Mouse (Mus musculus) spleen, postnatal 14 days (tissue): ENCODE results near the gene Auts2.

Experiments
- DNase-seq, 2 experiments: peaks; one replicate each; pipeline ENCODE4 v3.0.0; 2021 to 2022; ENCODE audit warnings: low spot score in 2 of 2

The Auts2 gene

DNA sequence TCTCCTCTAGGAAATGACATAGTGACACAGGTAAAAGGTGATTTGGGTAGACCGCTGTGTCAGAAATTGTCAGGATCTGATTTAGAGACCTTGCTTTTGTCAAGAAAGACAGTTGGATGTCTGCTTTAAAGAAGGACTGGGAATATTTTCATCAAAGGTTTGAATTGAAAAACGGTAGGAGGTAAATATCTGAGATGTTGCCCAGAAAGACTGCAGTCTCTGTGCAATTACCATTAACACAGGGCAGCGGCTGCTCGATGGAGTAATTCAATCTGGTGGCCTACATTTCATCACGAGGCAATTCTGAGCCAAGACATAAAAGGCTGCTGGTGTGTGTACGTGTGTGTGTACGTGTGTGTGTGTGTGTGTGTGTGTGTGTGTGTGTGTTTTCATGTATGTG lies 529.8 kb downstream of the Auts2 start:
- no peak for DNase-seq

DNA sequence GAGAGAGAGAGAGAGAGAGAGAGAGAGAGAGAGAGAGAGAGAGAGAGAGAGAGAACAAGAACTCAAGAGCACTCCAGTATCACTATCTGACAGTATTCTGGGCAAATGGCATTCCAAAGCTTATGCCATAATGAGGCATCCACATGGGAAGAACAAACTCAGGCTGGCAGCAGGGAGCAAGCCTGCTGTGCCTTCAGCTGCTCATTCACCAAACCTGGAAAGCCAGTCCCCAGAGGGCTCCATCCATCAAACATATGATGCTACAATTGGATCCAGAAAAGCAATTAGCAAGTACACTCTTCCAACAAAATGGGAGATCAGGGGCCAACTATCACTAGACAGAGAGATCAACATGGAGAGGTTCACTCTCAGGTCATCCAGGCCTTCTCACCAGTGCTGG lies 531.3 kb downstream of the Auts2 start:
- DNase-seq: no peak

DNA sequence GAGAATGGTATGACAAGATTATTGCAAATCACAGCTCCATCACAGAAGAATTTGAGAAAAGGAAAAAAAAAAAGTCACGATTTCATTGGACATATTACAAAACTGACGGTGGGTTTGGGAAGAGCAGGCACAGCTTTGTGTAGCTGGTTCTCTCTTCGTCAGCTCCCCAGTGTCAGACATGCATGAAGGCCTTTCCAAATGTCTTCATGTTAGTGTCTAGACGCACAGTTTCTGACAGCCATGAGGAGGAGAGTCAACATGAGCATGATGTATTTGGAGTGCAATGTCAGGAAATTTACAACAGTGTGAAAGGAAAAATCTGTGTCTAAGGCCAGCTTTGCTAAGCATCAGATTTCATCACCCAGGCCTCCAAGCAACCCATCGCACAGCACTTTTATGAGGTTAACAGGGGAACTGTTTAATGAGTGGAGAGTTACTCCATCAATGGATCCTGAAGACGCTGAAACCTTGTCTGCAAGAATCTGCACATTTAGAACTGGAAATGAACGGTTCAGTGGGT lies 534.4 kb downstream of the Auts2 start:
- no peak for DNase-seq

DNA sequence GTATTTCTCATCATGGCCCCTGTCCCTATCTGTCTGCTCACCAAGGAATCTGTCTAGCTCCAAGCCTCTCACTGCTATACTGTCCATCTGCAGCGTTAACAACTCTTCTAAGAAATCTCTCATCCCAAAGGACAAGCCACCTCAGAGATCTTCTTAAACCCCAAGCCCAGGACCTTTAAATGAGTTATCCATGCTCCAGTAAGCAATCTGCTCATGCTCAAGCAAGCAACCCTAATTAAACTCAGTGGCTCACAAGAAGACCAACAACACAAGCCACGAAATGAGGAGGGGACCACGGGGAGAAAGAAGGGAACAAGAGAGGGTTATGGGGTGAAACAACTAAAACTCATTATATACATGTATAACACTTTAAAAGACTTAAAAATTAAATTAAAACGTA lies 535.2 kb downstream of the Auts2 start:
- no peak for DNase-seq

DNA sequence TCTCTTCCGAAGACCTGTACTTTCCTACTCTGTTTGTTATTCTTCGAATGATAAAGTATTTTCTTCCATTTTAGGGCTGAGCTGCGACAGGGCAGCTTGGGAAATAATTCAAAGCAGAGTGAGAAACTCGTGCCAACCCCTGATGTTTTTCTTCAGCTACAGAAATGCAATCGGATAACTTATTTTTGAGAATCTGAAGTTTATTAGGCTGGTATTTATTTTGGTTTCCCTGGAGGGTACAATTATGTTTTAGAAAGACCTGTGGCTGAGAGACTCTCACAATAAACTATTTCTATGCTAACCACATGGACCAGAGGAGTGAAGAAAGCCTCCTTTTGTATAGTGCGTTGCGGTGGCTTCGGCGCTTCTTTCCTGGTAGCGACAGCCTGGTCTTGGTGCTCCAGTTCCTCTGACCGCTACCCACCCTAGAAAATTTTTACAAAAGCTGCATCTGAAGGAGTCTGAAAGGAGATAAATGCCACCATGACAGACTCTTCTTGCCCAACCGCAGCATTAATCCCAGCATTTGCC lies 550.4 kb downstream of the Auts2 start:
- no peak for DNase-seq

DNA sequence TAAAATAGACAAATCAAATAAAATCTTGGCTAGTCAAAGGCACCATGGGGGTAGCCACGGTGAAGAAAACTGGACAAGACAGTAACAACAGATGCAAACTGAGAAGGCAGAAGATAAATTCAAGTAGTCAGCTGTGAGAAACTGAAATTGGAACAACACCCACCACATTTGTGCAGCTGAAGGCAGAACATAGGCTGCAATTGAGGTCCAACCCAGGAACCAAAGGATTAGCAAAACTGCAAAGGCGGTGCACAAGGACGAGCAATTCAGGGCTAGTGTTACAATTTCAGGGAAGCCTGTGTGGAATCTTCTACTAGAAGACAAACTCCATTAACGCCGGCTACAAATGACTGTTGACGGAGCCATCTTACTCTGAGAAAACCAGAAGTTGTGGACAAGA lies 550.9 kb downstream of the Auts2 start:
- no peak for DNase-seq

DNA sequence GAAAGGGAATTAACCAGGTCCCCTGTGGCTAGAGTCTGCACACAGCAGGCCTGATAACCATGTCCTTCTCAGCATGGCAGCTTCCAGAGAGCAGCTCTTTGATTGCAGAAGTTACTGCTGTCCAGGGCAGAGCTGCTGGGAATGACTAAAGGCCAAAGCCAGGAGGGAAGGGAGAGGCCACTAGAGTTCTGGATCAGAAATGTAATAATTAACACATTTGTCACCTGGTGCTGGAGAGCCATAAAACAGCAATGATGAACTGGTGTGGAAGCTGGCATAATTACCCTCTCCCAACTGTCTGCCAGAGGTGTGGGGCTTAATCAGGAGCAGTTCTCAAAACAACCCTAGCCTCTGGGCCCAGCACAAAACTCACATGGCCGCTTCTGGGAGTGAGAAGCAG lies 552.6 kb downstream of the Auts2 start:
- no peak for DNase-seq

DNA sequence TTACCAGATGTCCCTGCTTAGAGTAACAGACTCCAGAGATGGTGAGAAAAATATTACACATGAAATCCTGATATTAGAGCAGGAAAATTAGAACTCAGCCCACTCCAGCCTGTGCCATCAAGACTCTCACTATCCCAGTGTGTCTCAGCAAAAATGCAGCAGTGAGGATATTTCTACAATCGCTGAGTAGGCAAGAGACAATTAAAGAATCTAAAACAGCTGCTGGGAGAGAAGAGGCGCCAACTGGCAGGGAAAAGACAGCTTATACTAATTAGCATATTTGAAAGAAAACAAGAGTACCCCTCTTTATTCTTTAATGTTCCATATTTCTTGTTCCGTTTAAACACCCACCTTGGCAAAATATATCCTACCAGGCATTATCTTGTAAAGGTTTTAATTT lies 561.7 kb downstream of the Auts2 start:
- DNase-seq: no peak

DNA sequence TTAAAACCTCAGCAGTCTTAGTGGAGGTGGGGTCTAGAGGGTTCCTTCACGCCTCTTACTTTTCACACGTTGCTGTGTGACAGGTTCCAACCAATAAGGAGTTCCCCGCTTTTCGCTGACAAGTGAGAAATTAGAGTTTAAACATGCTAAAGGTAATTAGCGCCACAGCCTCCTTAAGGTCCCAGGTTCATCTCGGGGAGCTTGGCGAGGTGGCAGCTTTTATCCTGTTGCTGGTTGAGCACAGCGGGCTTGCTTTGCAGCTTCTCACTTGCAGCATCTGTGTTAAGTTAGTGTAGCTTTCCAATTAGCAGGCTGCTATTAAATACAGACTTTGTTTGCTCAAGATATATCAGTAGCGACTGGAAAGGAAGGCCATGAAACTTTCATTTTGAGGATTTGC lies 564.2 kb downstream of the Auts2 start:
- DNase-seq: no peak

DNA sequence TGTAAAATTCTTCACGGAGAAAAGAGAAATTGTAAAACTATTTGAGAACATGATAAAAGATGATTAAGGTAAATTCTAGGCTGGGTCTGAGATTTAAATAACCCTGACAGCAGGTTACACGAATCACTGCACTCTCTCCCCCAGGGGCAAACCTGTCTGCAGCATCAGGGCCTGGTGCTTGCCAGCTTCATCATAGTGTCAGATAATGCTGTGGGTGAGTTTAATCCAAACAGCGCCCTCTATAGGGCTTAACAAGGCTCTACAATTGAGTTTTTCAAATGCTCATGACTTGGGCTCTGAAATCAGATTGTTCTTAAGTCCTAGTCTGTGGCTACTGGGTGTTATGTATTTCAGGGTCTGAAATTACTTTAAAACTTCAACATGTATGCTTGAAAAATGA lies 565.6 kb downstream of the Auts2 start:
- DNase-seq: no peak

DNA sequence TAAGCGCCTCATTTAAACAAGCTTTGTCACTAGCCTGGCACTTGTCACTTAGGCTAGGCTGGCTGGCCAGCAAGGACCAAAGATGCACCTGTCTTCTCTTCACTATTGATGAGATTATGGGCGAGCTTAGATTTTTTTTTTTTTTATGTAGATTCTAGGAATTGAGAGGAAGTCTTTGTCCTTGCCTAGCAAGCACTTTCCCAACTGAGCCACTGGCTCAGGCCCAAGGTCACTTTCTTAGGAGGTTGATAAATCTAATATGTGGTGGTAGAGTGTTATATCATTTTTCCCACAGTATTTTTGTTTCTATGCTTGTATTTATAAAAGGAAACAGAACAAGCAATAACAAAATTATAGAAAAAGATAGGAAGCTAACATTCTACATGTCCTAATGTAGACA lies 571.2 kb downstream of the Auts2 start:
- DNase-seq: no peak

DNA sequence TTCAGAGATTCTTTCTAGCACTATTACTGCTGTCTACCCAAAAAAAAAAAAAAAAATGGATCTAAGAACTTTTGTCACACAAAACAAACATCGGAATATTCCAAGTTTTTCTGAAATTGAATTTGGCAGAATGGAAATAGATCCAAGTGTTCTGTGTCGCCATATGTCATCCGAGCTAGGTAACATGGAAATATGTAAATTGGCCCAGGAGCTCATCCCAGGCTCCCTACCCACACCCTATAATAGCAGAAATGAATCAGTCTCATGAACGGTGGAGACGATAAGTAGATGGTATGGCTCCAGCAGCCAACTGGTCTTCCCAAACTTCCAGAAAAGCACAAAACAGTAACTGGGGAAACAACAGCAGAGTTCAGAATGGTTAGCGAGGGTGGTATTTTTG lies 577.6 kb downstream of the Auts2 start:
- DNase-seq: no peak

DNA sequence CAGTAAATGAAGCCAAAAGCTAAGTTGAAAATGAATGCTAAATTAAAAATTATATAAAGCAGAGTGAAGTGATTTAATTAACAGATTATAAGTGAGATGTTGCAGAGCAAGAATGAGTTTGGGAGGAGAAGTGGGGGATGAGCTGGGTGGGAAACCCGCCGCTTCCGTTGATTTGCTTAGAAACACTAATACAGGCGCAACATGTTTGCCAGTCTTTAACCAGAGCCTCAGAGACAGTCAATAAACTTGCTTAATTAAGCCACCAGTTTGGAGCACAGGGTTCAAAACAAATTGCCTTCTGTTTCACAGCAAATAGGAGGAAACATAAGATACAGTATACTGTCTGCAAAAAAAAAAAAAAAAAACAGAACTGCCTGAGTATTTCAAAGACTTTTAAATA lies 579.6 kb downstream of the Auts2 start:
- DNase-seq: no peak

DNA sequence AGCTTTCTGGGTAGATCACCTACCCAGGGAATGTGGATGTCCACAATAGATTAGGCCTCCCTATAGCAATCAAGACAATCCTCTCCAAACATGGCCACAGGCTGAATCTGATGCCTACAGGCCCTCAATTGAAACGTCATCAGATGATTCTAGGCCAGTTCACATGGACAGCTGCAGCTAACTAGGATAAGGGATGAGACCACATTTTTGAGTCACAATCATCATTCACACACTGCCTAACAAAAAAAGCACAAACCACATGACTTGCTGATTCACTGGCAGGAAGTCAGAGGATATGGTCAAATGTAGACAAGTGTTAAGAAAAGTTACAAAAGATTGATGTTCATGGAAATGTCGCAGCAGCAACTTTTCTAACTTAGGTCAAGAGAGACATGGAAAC lies 581.3 kb downstream of the Auts2 start:
- no peak for DNase-seq

DNA sequence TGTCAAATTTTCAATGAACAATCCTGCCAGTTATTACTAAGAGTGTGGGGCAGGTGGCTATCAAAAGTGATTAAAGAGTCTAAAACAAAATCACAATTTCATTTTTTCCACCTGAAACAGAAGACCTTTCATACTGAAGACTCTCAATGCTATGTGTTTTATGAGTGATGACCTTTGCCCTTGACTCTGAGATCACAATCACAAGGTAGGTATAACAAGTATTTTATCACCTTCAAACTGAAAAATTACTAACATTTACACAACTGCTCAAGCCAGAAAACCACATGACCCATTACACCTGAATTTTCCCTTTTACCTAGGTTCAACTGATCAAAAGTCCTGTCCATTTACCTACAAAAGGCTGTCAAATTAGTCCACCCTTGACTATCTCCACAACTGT lies 582.7 kb downstream of the Auts2 start:
- DNase-seq: no peak

DNA sequence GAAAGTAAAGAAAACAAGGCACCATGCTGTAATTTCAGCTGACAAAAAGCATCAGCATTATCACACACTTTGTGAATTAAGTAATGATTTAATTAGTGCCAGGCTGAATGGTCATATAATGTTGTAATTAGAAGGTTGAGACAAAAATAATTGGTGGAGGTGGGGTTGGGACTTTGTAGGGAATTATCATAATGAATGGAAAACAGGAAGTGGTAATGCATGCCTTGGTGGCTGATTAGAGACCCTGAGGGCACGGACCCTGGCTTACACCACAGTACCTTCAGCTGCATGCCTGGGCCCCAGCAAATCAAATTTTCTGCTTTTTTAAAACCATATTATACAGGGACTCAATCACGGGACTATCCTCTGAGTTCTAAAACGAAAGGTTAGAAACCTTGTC lies 586.1 kb downstream of the Auts2 start:
- no peak for DNase-seq

DNA sequence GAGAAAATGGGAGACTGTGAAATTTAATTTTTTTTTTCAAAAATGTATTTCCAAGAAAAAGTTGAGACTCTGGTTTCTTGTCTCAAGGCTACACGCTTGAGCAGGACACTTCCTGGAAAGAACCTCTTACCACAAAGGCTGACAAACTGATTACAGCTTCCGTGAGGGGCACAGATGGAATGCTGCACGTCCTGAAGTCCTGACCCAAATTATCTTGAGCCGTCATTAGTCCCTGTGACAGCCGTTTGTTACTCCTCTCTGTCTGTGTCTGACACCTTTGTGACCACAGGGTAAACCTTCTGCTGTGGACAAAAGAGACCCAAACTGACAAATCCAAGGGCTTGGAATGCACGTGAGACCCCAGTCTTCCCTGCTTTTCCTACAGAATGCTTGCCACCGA lies 587.1 kb downstream of the Auts2 start:
- no peak for DNase-seq

DNA sequence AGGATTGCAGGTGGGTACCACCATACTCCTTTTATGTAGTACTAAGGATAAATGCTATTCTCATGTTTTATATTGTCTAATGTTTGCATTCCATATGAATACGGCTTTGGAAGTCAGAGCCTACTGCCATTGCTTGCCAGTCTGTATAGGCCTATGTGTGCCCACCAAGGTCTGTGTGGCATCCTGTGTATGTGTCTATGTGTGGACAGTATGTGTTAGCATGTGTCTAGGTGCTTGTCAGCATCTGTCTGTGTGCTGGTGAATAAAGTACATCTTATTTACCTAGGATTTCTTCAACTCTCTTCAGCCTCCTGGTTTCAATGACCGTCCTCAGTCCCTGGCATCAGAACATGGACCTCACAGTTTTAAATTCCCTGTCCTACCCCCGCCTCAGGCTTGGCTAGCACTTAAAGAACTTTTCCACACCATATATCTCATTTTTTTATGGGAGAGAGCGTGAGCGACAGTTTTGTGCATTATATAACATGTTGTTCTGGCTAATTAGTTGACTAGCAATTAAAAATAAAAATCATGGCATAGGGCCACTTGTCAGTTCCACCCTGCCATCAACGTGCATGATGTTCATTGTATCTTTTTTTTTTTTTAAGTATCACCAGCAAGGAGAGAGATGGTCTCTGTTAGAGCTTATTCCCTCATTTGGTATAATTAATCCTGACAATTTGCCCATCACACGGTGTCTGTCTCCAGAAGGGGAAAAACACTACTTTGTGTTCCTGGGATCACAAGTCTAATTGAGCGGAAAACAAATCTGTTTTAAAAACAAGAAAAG lies 587.7 kb downstream of the Auts2 start:
- no peak for DNase-seq

DNA sequence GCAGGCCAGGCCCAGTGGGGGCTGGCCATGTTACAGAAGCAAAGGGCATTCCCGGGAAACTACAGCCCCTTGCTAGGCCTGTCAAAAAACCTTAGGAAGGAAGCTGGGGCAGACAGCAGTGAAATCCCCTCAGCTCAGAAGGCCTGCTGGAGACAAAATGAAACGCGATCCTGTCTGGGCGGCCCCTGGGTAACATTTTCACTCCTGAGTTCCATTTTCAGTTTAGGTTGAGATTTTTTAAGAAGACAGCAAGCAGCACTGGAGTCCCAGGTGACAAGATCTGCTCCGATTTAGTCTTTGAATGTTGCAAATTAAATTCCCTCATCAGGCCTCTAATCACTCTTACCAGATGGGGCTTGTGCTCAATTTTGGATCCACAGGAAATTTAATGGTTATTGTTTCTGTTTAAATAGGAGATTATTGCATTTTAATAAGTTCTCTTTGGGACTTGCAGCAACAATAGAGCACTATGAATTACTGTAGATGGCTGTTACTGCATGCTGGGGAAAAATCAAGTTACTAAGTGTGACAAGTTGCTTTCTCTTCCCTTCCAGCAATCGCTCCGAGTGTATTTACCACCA lies 594.5 kb downstream of the Auts2 start:
- no peak for DNase-seq

DNA sequence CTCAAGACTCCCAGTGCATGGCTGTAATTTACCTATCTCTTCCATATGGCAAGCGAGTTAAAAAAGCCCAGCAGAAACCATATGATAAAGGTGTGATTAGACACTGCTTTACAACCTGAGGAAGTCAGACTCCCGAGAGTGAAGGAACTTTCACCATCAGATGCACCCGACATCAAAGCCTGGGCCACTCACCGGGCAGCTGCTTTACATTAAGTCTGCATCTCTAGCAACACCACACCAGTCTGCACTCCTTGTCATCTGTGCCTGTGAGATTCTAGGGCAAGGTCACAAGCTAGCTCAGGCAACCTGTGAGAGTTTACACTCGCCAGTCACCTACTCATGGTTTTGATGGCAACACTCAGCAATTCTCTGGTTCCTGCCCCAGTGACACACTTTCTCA lies 596.3 kb downstream of the Auts2 start:
- DNase-seq: no peak

DNA sequence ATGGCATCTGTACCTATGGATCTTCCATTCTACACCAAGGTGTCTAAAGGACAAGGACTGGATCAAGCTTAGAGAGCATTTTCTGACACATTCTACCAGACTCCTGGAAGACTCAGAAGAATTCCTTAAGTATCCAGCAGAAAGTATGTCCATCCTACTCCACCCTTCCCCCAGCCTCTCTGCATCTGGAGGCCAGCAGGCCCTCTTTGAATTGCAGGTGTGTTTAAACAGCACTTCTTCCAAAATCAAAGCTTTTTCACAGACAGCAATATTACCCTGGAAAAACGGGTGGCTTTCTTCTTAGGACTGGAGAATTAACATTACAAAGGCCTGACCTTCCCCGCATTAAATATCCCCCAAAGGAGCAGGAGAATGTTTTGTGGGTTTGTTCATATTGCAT lies 598.4 kb downstream of the Auts2 start:
- DNase-seq: no peak

DNA sequence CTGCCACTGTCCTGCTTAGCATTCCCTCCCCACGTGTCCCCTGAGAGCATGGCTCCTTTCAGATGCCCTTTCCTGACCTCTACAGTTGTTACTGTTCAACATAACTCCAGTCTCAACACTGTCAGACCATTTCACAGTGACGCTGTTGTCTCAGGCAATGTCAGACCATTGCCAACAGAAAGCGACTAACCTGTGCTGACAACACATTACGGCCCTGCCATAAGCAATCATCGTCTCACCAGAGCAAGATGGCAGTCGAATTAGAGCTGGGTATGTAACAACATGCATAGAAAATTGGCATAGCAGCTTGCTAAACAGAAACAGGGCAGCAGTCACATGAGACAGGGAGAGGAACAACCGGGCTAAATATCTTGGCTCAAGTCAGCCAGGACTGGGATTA lies 614.4 kb downstream of the Auts2 start:
- DNase-seq: no peak

DNA sequence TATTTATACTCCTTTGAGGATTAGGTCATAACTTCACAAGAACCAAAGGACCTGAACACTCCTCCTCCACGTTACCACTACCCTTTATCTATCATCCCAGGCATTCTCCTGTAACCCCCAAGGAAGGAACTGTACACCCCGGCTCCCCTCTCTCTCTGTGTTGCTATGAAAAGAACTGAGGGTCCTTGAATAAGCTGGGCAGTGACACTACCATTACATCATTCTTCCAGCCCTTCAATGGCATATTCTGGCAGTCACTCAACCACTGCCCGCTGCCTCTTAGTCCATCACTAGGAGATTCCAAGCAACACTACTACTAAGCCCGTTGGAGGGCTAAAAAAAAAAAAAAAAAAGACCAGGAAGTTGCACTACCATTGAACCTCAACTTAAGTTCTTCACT lies 620.4 kb downstream of the Auts2 start:
- DNase-seq: no peak
